Mouse (Mus musculus) kidney, adult 18-20 months (tissue): ENCODE results near the gene Gnat2.

Source experiments
- DNase-seq: peaks from one replicate; pipeline ENCODE4 v3.0.0; 2021

The Gnat2 gene

GRCm38 (mm10) chr3:108085281-108085720 is 7.3 kb upstream of the Gnat2 start:
- DNase-seq = peak; percentile 96

- peak; percentile 89 for DNase-seq
Observed at GRCm38 (mm10) chr3:108085721-108086469, 6.7 kb upstream of the Gnat2 start.

- DNase-seq = peak; percentile 91
Observed at GRCm38 (mm10) chr3:108086470-108086979, 6.1 kb upstream of the Gnat2 start, which contains the start of gene Ampd2. Gene Ampd2, minus strand, starts transcription at chr3:108086651.

GRCm38 (mm10) chr3:108087329-108087728 is 5.3 kb upstream of the Gnat2 start:
- no peak for DNase-seq

GRCm38 (mm10) chr3:108088842-108089380 is 3.7 kb upstream of the Gnat2 start:
- no peak for DNase-seq

GRCm38 (mm10) chr3:108089916-108090315 is 2.7 kb upstream of the Gnat2 start:
- DNase-seq = no peak

- DNase-seq = no peak
Observed at GRCm38 (mm10) chr3:108090561-108090960, 2.0 kb upstream of the Gnat2 start.

GRCm38 (mm10) chr3:108092030-108092429 is 559 bp upstream of the Gnat2 start:
- no peak for DNase-seq

- DNase-seq = no peak
Observed at GRCm38 (mm10) chr3:108093306-108093705, 717 bp downstream of the Gnat2 start.

GRCm38 (mm10) chr3:108094146-108094545 is 1.6 kb downstream of the Gnat2 start:
- no peak for DNase-seq

- DNase-seq = no peak
Observed at GRCm38 (mm10) chr3:108094976-108095760, 2.6 kb downstream of the Gnat2 start.

GRCm38 (mm10) chr3:108096226-108096625 is 3.6 kb downstream of the Gnat2 start:
- DNase-seq = no peak

GRCm38 (mm10) chr3:108096726-108097125 is 4.1 kb downstream of the Gnat2 start:
- DNase-seq = no peak

- DNase-seq = no peak
Observed at GRCm38 (mm10) chr3:108097656-108098055, 5.1 kb downstream of the Gnat2 start.

GRCm38 (mm10) chr3:108098316-108098715 is 5.7 kb downstream of the Gnat2 start:
- DNase-seq = no peak

- DNase-seq = no peak
Observed at GRCm38 (mm10) chr3:108101594-108101993, 9.0 kb downstream of the Gnat2 start.

GRCm38 (mm10) chr3:108102075-108102474 is 9.5 kb downstream of the Gnat2 start:
- DNase-seq = no peak

GRCm38 (mm10) chr3:108105281-108105680 is 12.7 kb downstream of the Gnat2 start:
- no peak for DNase-seq

GRCm38 (mm10) chr3:108111320-108111719 is 18.7 kb downstream of the Gnat2 start:
- no peak for DNase-seq

- DNase-seq = no peak
Observed at GRCm38 (mm10) chr3:108112246-108112645, 19.7 kb downstream of the Gnat2 start.

- DNase-seq = no peak
Observed at GRCm38 (mm10) chr3:108112666-108113065, 20.1 kb downstream of the Gnat2 start.

GRCm38 (mm10) chr3:108113591-108114289 is 21.2 kb downstream of the Gnat2 start:
- DNase-seq = no peak

- DNase-seq = no peak
Observed at GRCm38 (mm10) chr3:108117465-108117864, 24.9 kb downstream of the Gnat2 start.
